Mouse (Mus musculus) adrenal gland, postnatal 36 days (tissue): ENCODE data around the gene Rag2. TPM values are rescaled to one million over a fixed set of nuclear protein-coding genes. Genes with fewer than 3 reads are reported as not detected.

Experiments used
- DNase-seq, 2 experiments: peaks; one replicate each; pipeline ENCODE4 v3.0.0; 2021; ENCODE audit warnings: mixed read lengths in 1 of 2
- total RNA-seq, 2 experiments: library from RNA; stranded (reverse); gene quantifications; 2 replicates each; pipeline ENCODE4 v1.2.3; 2021

The Rag2 gene
- total RNA-seq, 2 experiments from 2014 or later: not detected

DNA sequence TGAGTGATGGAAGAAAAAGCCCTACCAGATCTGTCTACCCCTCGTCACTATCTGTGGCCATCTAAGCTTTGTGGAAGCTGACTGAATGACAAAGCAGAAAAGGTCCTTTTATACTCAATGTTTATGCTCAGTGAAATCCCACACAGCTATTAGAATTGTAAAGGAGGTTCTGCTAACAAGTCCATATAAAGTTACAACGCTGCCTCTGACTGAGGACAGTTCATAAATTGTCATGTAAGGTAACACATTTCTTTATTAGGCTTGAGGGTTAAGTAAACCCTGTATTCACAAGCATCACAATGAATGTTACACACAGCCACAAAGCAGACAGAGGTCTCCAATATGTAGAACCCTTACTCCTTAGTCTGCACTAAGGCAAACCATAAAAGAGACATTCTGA lies 507 bp upstream of the Rag2 start:
- no peak for DNase-seq

DNA sequence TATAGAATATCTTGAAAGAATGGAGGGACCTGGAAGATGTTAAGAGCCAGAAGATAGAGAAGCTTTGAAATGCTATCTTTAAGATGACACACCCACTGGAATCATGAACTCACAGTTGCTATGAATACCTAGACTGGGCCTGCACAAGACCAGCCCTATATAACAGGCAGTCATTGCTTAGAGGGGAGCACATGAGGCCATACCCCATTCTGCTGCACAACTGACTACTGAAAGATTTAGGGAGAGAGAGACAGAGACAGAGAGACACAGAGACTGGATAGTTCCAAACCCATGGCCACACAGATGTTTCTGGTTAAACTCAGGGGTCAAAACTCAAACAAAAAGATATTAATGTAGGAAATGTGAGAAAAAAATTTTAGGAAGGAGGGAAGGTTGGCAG lies 2.7 kb downstream of the Rag2 start:
- no peak for DNase-seq

DNA sequence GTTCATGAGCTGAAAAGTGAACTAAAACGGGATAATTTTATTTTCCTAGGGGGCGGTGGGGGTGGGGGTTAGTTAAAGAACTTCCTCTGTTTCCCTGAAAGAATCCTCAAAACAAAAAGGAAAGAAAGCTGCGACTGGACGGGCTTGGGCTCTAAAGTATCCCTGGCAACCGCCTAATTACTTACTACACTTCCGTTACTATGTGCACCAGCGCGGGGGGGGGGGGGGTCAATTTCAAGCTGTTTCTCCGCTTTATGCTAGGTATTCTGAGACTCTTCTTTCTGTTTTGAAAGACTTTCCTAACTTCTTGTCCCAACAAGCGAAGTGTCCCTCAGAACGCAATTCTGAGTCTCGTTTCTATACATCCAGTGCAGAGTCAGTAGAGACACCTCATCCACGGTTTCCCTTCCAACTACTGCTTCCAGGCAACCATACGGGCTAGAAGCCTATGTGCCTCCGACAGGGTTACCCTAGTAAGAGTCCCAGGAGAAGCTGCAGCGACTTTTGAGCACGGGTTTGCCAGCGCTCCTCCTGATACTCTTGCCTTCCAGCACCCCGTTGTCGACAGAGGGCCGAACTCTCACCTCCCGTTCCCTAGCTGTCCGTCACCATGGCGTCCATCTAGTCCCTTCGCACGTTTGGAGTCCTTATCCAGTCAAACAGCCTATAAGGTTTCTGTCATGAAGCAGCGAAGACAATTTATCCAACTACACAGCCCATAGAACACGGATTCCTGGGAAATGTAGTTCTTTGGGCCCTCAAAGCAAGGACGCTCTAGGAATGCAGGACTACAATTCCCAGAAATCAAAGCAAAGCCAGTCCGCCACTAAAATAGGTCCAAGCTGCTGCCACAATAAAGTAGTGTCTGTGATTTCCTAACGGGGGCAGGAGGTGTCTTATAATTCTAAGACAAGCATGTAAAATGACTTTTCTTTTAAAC lies 4.0 kb downstream of the Rag2 start:
- peak; percentile 60 to 79 for DNase-seq

DNA sequence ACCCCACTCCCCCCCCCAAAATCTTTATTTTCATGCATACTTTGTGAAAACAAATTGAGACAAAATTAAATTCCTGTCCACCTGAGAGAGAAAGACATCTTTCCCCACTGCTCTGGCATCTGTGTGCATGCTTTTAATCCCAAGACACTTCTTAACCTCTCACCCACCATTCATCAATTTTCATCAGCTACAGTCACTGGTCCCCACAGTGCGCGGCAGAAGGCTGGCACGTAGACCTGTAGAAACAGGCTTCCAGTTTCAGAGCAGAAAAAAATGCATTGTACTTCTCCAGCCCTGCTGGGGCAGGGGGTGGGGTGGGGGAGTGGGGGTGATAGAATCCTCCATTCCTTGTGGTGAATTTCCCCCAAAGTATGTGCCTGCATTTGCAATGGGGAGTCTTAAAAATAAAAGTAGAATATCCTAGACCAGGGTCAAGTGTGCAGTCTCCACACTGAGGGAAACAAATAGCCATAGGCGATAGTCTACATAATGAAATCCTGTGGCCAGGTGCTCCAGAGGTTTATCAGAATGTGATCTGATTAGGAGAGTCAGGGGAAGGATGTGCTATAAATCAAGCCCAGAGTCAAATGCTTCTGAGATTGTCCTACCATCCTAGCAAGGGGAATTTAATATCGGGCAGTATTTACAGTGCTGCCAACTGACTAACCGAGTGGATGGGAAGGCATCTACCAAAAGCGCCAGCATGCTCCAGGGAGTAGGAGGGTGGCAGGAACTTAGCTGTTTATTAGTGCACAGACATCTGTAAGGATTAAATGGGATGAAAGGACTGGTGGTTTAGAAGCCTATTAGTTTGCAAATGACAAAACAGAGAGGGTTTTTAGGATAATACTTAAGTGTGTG lies 14.7 kb downstream of the Rag2 start:
- DNase-seq: no peak

DNA sequence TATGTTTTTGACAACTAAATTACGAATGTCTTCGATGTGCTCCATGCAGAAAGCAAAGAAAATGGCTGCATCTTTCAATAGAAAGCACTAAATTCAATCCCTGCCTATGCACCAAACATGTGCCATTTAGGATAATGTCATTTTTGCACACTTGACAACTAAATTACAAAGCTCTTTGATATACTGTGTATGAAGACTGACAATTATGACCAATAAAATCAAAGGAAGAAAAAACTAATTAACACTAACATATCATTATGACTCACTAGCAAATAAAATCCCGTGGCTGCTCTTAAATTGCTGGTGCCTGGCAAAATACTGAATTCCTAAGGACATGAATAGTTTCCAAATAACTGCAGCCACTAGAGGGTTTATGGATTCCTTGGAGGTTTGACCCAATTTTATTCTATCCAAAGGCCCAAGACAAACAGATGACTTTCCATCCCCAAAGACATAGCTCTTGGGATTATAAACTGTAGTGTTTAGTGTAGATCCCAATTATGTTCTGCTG lies 15.4 kb downstream of the Rag2 start:
- DNase-seq: no peak

DNA sequence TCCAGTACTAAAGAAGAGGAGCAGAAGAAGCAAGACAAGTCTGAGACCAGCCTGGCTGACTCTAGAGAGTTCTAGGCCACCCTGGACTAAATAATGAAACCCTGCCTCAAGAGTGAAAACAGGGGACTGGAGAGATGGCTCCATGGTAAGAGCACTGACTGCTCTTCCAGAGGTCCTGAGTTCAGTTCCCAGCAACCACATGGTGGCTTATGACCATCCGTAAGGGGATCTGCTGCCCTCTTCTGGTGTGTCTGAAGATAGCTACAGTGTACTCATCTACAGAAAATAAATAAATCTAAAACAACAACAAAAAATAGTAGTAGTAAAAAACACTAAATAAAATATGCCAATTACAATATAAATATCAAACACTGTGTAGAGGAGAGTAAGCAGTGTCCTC lies 21.3 kb downstream of the Rag2 start:
- DNase-seq: no peak

DNA sequence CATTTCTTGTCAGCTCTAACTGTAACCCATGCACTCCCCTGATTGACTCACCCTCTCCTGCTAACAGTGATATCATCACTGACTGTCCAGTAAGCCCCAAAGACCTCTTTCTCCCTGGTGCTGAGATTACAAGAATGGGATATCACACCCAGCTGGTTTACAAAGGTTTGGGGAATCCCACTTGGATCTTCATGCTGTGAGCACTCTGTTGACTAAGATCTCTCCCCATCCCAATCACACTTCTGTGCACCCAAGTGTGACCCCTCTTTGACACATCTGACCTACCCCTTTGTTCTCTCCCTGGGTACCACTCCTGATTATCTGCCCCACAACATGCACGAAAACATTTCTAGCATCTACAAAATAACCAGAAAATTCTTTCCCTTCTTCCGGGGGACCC lies 23.8 kb downstream of the Rag2 start:
- no peak for DNase-seq

DNA sequence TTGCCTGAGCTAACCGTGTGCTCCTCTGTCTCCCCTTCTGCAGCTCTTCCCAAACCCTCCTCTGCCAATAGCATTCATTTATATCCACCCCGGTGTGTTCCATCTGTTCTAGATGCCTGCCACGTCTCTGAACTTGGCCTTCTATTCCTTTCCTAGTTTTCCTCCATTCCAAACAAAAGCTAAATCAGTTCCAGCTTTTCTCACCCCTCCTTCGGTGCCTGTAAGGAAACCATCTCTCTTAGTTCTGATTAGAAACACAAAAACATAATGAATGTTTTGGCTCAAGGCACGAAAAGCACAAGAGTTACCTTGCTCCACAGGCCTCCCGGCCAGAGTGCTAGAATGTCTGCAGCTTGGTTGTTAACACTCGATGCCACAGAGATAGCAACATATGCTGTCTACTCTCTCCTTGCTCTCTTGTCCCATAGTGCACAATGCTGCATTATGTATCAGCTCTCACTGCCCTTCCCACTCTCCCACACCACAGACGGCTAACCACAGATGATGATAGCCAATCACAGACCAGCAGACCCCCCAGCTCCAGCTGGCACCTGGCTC lies 24.7 kb downstream of the Rag2 start, which contains the start of the genes Rag1 and B230118H07Rik:
Gene Rag1 (minus strand): TSS at position 388 of the 558 bp plus-strand sequence.
Gene B230118H07Rik (minus strand): TSS at position 419 of the 558 bp plus-strand sequence.
- DNase-seq: no peak

DNA sequence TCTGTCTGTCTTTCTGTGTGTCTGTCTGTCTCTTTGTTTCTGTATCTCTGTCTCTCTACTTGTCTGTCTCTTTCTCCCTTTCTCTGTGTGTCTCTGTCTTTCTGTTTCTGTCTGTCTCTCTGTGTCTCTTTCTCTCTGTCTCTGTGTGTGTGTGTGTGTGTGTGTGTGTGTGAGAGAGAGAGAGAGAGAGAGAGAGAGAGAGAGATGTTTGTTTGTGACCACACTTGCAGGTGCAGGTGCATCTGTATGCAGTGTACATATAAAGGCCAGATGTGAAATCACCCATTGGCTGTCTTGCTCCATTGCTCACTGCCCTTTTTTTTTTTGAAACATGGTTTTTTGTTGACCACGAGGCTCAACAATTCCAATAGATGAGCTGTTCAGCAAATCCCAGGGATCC lies 25.9 kb downstream of the Rag2 start:
- no peak for DNase-seq

DNA sequence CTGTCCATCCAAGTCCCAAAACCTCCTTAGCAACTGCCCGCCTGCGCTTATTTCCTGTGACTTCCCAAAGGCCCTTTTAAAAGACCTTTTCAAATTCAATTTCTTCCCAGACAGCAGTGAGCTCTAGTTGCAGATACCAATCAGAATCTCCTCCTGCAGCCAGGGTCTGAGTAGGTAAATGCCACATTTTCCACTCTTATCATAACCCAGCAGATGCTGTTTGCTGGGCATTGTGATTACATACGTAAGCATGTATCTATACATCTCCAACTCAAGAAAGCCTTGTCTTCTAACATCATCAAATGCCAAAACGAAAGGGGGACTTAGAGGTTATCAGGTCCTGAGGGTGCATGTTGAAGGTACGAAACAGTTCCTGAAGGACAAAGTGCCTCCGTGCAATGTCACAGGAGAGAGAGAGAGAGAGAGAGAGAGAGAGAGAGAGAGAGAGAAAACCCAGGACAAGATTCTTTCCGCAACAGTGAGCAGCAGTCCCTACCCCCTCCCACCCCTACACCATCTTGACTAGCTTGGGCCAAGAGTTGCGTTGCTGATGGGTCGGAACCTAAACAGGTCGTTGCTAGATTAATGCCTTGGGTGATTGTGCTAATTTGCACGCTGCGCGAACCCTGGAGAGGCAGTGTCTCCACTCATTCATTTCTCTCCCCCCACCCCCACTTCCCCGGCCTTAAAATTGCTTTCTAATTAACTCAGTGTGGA lies 27.8 kb downstream of the Rag2 start:
- no peak for DNase-seq

DNA sequence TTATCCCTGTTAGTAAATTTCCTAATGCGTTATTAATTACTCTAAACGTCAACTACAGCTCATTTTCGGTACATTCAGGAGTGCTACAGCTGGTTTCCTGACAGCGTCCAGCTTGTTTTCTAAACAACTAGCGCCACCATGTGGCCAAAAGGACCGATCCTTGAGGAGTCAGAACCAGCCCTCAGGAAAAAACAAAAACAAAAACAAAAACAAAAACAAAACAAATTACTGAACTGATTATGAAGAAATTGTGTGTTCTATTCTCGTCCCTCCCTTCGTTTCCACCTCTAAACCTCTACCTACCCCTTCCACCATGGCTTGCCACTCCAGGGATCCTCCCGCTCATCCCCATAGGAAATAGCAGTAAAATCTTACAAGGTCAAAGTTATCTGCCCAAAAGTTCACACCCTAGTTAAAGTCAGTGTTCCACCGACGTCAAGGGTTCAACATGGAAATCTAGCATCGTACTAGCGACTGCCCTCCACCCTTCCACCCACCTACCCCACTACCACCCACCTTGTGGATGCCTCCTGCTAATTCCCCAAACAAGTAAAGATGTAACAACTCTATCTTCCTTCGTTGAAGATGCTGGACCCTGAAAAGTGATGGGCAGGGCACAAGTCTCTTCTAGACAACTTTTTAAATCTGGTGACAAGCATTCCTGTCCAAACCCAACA lies 28.5 kb downstream of the Rag2 start:
- DNase-seq: peak; percentile 77 to 80

DNA sequence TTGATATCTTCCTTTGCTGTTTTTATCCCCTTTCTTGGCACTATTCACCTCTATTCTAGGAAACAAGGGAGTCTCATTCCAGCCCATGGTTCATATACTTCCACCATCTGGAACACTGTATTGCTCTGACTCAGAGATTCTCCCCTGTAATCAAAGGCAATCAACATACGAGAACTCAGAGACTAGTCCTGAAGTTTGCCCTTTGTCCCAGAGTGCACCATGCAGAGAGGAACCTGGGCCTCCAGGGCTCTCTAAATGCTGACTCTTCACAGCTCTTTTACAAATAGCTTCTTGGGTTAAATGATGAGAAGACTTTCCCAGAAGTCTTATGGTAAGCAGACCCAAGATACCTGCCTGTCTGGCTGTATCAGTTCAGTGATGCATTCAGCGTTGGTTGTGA lies 36.0 kb downstream of the Rag2 start:
- no peak for DNase-seq

DNA sequence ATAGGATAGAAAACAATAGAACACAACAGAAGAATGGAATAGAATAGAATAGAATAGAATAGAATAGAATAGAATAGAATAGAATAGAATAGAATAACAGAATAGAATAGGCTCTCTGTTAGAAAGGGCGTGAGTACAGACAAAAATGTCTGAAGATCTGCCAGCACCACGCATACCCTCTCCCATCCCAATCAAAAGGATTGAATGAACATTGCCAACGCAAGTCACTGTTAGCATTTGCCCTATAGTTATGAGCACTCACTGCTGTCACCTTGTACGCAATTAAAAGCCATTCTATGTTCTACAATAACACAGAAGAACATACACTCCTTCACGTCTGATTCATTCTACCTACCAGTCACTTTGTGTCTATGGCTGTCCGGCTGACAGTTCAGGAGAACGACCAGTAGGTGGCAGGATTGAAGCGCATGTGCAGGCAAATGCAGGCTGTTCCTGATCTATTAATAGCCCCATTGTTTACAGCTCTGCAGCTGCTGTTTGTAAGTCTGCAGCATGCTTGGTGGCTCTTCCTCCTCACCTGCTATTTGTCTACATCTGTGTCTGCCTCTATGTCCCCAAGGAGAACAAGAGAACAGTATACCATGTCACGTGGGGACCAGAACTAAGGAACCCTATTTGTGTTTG lies 40.7 kb downstream of the Rag2 start:
- peak; percentile 74 to 79 for DNase-seq

DNA sequence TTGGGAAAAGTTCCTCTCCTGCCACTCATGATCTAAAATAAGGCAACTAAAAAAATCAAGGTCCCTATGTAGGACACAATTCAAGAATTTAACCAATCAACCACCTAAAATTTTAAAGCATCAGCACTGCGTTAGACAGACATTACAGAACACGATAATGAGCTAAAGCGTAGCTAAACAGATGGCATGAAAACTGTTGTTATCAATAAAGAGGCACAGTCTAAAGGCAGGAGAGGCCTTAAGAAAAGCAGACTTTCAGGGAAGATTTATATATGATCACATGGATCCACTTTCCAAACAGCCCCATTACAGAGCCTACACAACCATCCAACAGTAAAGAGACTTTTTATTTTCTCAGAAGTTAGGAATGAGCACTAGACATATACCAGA lies 41.2 kb downstream of the Rag2 start:
- DNase-seq: no peak

DNA sequence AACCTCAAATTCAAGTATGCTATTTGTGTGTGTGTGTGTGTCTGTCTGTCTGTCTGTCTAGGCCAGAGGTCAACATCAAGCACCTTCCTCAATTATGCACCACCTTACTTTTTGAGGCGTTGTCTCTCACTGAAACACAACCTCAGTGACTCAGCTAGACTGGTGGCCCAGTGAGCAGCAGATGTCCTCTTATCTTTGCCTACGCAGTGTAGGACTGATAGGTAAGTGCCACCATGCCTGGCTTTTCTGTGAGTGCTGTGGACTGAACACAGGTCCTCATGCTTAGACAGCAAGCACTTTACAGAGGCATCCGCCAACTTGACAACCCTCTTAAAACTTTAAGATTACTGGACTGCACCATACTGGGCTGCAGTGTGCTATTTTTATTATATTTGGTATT lies 44.2 kb downstream of the Rag2 start:
- DNase-seq: no peak

DNA sequence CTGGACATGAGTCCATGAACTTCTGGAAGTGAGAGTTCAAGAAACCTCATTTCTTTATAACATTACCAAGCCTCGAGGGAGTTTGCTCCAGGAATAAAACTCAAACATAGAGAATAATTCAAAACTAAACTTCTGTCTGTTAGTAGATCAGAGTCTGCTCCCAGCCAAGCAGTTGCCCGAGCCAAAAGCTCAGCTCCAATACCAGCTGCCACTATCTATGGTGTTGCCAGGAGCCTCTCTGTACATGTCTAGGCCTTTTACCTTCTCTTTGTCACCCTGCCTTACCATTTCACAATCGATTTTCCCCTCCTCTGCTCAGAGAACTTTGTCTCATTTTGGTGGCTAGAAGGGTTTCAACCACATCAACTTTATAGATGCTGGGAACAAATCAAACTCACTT lies 49.0 kb downstream of the Rag2 start:
- no peak for DNase-seq

DNA sequence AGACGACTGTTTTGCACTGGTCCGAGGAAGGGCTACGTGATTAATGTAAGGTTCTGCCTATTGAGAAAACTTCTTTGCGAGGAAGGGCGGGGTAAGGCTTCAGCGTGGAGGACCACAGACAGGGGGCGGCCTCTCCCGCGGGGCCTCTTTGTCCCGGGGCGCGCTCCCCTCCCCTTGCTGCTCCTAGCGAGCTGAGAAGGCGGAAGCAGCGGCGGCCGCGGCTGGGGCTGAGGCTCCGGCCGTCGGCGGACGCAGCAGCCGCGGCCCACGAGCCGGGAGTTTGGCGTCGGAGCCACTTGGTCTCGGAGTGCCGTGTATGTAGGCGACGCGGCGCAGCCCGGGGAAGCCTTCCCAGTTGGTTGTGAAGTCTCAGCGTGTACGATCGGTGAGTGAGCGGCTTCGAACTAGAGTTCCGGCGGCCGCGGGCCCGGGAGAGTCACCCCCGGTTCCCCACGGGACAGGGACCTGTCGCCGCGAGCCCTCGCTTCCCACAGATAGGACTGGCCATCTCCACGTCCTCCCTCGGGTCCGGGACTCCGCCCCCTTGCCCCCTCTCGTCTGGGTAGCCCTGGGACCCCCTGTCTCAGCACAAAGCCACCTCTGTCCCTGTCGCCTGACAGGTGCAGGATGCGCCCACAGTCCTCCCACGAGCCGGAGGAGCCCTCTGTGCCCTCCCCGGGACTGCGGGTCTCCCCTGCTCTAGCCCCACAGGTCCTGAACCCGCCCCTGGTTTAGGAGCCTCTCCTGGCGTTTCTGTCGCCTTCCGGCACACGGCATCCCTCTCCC lies 53.9 kb downstream of the Rag2 start, which contains the start of gene Traf6:
Gene Traf6 (plus strand): TSS at position 194 of the 786 bp plus-strand sequence.
- DNase-seq: peak; percentile 93 to 96

DNA sequence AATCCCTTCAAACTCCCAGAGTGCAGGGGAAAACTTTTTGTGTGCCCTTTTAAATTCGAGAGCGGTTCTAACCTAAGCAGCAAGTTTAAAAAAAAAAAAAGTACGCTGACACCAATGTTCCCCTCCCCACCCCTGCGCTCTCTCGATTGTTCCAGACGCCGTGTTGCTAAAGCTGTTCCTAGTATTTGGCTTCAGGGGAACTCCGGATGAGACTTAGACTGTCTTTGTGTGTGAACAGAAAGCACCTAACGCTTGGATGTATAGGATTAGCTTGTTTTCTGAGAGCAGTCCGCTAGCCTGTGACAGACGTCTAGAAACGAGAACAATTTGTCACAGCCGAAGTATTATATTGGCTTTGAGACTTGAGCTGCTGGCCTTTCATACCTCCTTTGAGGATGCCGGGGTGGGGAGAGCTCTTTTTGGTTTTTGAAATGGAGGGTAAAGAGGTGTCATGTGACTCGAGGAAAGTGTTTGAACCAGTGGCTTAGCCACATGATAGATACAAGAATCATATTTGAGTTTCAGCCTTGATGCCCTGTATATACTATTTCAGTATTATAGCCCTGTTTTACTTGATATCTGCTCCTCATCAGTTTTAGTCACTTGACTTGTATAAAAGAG lies 54.8 kb downstream of the Rag2 start:
- peak in 1 of 2 experiments; percentile 35 for DNase-seq
